1 mouse cellular context compared by ENCODE assay signal in genomic region chr12:4082132-4083001, GRCm38 (mm10).
TF ChIP-seq lines count a peak whose summit lies in the region.

Dnajc27 (plus strand) TSS chr12:4082583.

TF ChIP-seq in CH12.LX, 34 proteins besides CTCF, POLR2A, EP300 and RAD21 (continued from another document):
- TF ChIP-seq MEF2A (IDR thresholded peaks at IDR 0.05; ENCODE audit: borderline replicate concordance, low read depth, low read length) (peak; percentile 76; the same call in 1 of the 2 replicates), TCF12 (IDR thresholded peaks at IDR 0.05; ENCODE audit: low read depth, low read length) (peak; percentile 76), ZNF384 (IDR thresholded peaks at IDR 0.05; ENCODE audit: low read depth, low read length) (no peak), MXI1 (IDR thresholded peaks at IDR 0.05; ENCODE audit: low read depth, low read length) (peak; percentile 94), RCOR1 (conservative IDR thresholded peaks at IDR 0.05; ENCODE audit: low read depth, low read length) (no peak), CHD2 (IDR thresholded peaks at IDR 0.05; ENCODE audit: low read length) (peak; percentile 99), MAZ (IDR thresholded peaks at IDR 0.05; ENCODE audit: low read depth, low read length) (0 out of 2 replicates have a peak, but pooled peaks have one; percentile 59), BHLHE40 (IDR thresholded peaks at IDR 0.05; ENCODE audit: low read depth, low read length) (peak; percentile 87), KAT2A (IDR thresholded peaks at IDR 0.05; ENCODE audit: insufficient replicate concordance, low read length) (peak; percentile 67; the same call in 1 of the 2 replicates), MYC (IDR thresholded peaks at IDR 0.05; ENCODE audit: low read depth, low read length) (peak; percentile 97), JUND (conservative IDR thresholded peaks at IDR 0.05; ENCODE audit: low read depth, low read length) (no peak), SMC3 (IDR thresholded peaks at IDR 0.05; ENCODE audit: low read depth, low read length) (no peak), MAFK (IDR thresholded peaks at IDR 0.05; ENCODE audit: insufficient replicate concordance, low read length) (no peak)
